Mouse (Mus musculus) embryonic facial prominence, embryonic 14.5 days (tissue): ENCODE measurements at regions not wholly inside any gene's neighbourhood (a gene's known extent, or its start where the extent isn't known, plus 50 kb on each side); places are given as distances from the start of the nearest gene placed in this dataset.

ENCODE experiments used
- ATAC-seq: fragments of 200-750 bp; cut with Nextera tagmentation; 2 replicates; pipeline ENCODE4 v1.8.0; 2017; ENCODE audit warnings: low read depth, moderate number of reproducible peaks, moderate TSS enrichment
- DNase-seq: peaks from one replicate; pipeline ENCODE4 v3.0.0-alpha.2; 2015; ENCODE audit warnings: low spot score
- H3K27ac ChIP-seq: fragments of 300-500 bp; sonication (generic); replicated peaks from 2 replicates; pipeline ENCODE4 v1.5.1; 2014; ENCODE audit warnings: low read depth, mild to moderate bottlenecking, low read length, moderate library complexity
- H3K27me3 ChIP-seq: fragments of 300-500 bp; sonication (generic); replicated peaks from 2 replicates; pipeline ENCODE4 v1.6.1; 2014; ENCODE audit warnings: low read length; ENCODE audit not compliant: control insufficient read depth, insufficient read depth
- H3K36me3 ChIP-seq: fragments of 300-500 bp; sonication (generic); 2 replicates; pipeline ENCODE4 v1.6.1; 2014; ENCODE audit warnings: low read length, mixed read lengths; ENCODE audit not compliant: control insufficient read depth, insufficient read depth
- H3K4me1 ChIP-seq: fragments of 300-500 bp; sonication (generic); 2 replicates; pipeline ENCODE4 v1.6.1; 2014; ENCODE audit warnings: antibody characterized with exemption, low read length; ENCODE audit not compliant: control insufficient read depth, insufficient read depth
- H3K4me2 ChIP-seq: fragments of 300-500 bp; sonication (generic); 2 replicates; pipeline ENCODE4 v1.6.1; 2014; ENCODE audit warnings: low read depth, mild to moderate bottlenecking, low read length, moderate library complexity, mixed read lengths
- H3K4me3 ChIP-seq: fragments of 300-500 bp; sonication (generic); 2 replicates; pipeline ENCODE4 v1.5.1; 2014; ENCODE audit warnings: low read depth, mild to moderate bottlenecking, low read length
- H3K9ac ChIP-seq: fragments of 300-500 bp; sonication (generic); 2 replicates; pipeline ENCODE4 v1.6.1; 2014; ENCODE audit warnings: low read depth, mild to moderate bottlenecking, low read length, moderate library complexity, mixed read lengths
- H3K9me3 ChIP-seq: fragments of 300-500 bp; sonication (generic); 2 replicates; pipeline ENCODE4 v1.6.1; 2016; ENCODE audit warnings: low read length; ENCODE audit not compliant: control insufficient read depth
- WGBS: fragments of 180-500 bp; shearing (Covaris S2); extraction: QIAGEN DNeasy Blood & Tissue Kit; methylation state at CpG from one replicate; pipeline ENCODE4 v1.1.7; 2014; 5-methylcytosine and 5-hydroxymethylcytosine counted together

DNA sequence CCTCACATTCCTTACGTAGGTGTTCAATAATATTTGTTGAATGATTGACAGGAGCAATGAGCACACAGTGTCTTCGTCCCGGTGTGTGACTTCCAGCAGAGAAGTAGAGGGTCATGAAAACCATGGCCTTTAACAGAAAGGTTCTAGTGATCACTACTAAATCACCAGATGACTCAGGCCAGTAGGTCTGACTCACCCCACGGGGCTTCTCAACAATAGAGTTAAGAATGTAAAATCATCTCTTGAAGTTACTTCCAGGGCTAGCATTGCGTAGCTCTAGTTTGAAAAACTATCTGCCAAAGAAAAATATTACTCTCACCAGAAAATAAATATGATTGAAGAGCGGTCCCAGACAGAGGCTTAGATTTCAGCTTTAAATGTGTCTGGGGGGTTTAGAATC, 376.4 kb downstream of the Efna5 start:
- DNase-seq, result no peak
- no peaks in the 10 kb centered on the region; the same call in 1 of the 2 replicates for H3K4me1 ChIP-seq
- H3K9me3 ChIP-seq, result no peaks in the 10 kb centered on the region
- H3K4me3 ChIP-seq, result no peak overlapping the region
- WGBS, result 70% methylated on average over 6 of the region's 6 CpGs
- no peak overlapping the region for H3K9ac ChIP-seq
- H3K27me3 ChIP-seq, result no peaks in the 10 kb centered on the region
- no peak for ATAC-seq
- no peak overlapping the region for H3K4me2 ChIP-seq
- H3K27ac ChIP-seq, result no peak overlapping the region
- no peaks in the 10 kb centered on the region for H3K36me3 ChIP-seq

DNA sequence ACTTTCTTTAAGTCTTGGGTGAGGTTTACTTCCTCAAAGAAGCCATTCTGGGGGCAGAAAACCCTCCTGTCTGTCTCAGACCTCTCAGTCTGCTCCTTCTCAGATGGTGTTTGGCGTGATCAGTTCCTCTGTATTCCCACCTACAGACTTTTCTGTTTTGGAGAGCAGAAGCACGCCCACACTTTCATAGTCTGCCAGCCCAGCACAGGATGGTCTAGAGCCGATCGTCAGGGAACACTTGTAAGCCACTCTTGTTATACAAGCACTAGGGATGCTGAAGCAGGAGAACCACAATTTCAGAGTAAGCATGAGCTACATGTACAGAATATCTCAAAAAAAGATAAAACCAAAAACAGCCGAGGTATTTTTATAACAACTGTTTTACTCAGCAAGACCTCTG, 410.4 kb downstream of the Efna5 start:
- DNase-seq (no peak), ATAC-seq (no peak)
- H3K4me3 ChIP-seq, result no peak overlapping the region
- H3K4me2 ChIP-seq, result no peak overlapping the region
- 82% methylated on average over 5 of the region's 5 CpGs for WGBS
- no peaks in the 10 kb centered on the region for H3K36me3 ChIP-seq
- H3K9me3 ChIP-seq, result no peaks in the 10 kb centered on the region
- no peak overlapping the region for H3K9ac ChIP-seq
- H3K27me3 ChIP-seq, result no peaks in the 10 kb centered on the region
- no peak overlapping the region for H3K27ac ChIP-seq
- peaks cover 4% of the 10 kb centered on the region; the same call in 1 of the 2 replicates for H3K4me1 ChIP-seq

DNA sequence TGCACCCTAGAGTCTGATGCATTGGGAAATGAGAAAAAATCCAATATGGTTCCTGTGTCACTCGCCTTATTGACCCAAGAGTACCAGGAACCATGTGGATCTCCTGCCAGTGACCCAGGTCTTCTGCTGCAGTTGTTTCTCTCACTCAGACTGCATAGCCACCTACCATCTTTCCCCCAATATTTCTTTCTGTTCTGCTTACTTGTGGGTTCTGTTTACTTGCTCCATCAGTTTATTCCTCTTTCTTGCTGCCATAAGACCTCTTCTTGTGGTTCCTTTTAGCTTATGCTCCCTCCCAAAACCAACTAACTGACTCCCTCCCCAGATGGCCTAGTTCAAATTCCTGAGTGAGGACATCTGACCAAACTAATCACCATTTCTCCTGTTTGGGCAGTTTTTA, 411.8 kb downstream of the Efna5 start:
- DNase-seq (no peak), ATAC-seq (no peak)
- 95% methylated on average over 1 of the region's 1 CpGs for WGBS
- Histone ChIP-seq H3K27me3 (no peaks in the 10 kb centered on the region), H3K9ac (no peak overlapping the region), H3K4me2 (no peak overlapping the region), H3K4me3 (no peak overlapping the region), H3K4me1 (peaks cover 4% of the 10 kb centered on the region; the same call in 1 of the 2 replicates), H3K27ac (no peak overlapping the region), H3K9me3 (no peaks in the 10 kb centered on the region), H3K36me3 (no peaks in the 10 kb centered on the region)

DNA sequence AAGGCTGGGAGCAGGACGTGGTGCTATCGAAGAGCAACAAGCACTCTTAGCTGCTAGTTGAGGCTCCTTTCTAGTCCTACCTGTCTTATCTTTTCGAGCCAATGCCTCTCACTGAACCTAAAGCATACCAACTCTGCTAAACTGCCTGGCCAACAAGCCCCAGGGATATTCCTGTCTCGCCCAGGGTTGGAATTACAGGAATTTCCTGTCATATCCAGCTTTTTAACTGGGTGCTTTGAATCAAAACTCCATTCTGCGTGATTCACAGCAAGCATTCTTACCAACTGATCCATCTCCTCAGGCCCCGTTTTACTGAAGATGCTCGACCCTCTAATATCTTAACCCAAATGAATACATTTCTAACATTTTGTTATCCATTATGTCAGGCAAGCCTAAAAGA, 412.3 kb downstream of the Efna5 start:
- H3K27me3 ChIP-seq, result no peaks in the 10 kb centered on the region
- ATAC-seq (no peak), DNase-seq (no peak)
- H3K27ac ChIP-seq, result no peak overlapping the region
- H3K9me3 ChIP-seq, result no peaks in the 10 kb centered on the region
- no peak overlapping the region for H3K4me3 ChIP-seq
- H3K9ac ChIP-seq, result no peak overlapping the region
- H3K4me1 ChIP-seq, result peaks cover 4% of the 10 kb centered on the region; the same call in 1 of the 2 replicates
- no peaks in the 10 kb centered on the region for H3K36me3 ChIP-seq
- no peak overlapping the region for H3K4me2 ChIP-seq
- WGBS, result 62% methylated on average over 7 of the region's 7 CpGs

DNA sequence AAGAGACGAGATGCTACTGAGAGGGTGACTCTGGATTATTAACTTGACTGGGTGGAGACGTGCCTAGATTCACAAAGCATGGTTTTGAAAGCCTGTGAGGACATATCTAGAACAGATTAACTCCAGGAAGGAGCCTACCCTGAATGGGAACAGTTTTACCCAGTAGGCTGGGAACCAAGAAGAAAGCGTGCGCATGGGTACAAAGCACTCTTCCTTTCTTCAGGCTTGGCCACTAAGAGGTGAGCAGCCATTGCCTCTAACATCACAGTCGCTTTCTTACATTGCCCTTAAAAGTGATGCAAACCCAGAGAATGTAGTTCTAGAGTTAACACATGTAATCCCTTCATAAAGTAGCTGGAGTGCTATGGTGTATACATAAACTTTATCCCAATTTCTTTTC, 414.0 kb downstream of the Efna5 start:
- Histone ChIP-seq H3K27me3 (no peaks in the 10 kb centered on the region), H3K9me3 (no peaks in the 10 kb centered on the region), H3K36me3 (no peaks in the 10 kb centered on the region), H3K4me1 (peaks cover 6% of the 10 kb centered on the region; the same call in 1 of the 2 replicates), H3K9ac (no peak overlapping the region), H3K4me2 (no peak overlapping the region), H3K4me3 (no peak overlapping the region), H3K27ac (no peak overlapping the region)
- DNase-seq (no peak), ATAC-seq (no peak)
- 83% methylated on average over 5 of the region's 5 CpGs for WGBS

DNA sequence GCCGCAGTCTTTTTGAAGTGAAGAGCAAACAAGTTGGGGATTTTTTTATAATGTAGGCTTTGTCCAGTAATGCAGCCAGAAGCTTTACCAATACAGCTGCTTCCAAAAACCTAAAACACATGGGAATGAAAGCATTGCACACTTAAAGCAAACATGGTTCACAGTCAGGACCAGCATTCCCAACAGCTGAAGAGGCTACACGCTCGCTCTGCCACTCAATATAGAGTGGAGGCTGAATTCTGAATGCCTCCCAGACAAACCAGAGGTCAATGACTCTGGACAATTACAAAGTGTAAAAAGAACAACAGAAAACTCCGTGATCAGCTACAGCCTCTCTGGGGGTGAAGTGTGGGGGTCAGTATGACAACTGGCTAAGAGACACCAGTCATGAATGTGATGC, 416.1 kb downstream of the Efna5 start:
- DNase-seq (peak; percentile 45), ATAC-seq (no peak)
- WGBS, result 55% methylated on average over 4 of the region's 4 CpGs

DNA sequence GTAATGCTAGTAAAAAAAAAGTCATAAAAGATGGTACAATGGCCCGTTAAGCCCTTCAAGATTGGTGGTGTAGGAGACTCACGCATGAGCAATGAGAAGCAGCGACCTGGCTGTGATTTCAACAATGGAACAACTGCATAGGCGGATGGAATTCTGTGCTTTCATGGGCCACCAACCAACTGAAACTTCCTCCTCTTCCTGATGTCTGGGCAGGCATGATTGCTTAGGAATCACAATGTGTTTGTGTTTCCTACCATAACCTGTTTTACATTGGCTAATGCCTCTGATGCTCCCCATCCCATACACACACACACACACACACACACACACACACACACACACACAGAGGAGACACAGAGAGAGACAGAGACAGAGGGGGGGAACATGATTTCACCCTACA, 416.9 kb downstream of the Efna5 start:
- ATAC-seq (no peak), DNase-seq (no peak)
- H3K27me3 ChIP-seq, result no peaks in the 10 kb centered on the region
- no peaks in the 10 kb centered on the region for H3K36me3 ChIP-seq
- H3K9me3 ChIP-seq, result no peaks in the 10 kb centered on the region
- no peak overlapping the region for H3K4me2 ChIP-seq
- no peak overlapping the region for H3K27ac ChIP-seq
- H3K4me1 ChIP-seq, result peaks cover 6% of the 10 kb centered on the region; the same call in 1 of the 2 replicates
- WGBS, result 88% methylated on average over 4 of the region's 4 CpGs
- no peak overlapping the region for H3K9ac ChIP-seq
- no peak overlapping the region for H3K4me3 ChIP-seq

More for the DNA sequence above, 416.1 kb downstream of the Efna5 start:
- no peak overlapping the region for H3K4me2 ChIP-seq
- H3K27me3 ChIP-seq, result no peaks in the 10 kb centered on the region
- H3K4me1 ChIP-seq, result peaks cover 6% of the 10 kb centered on the region; the same call in 1 of the 2 replicates
- H3K9me3 ChIP-seq, result no peaks in the 10 kb centered on the region
- no peak overlapping the region for H3K9ac ChIP-seq
- H3K27ac ChIP-seq, result no peak overlapping the region
- no peak overlapping the region for H3K4me3 ChIP-seq
- H3K36me3 ChIP-seq, result no peaks in the 10 kb centered on the region

DNA sequence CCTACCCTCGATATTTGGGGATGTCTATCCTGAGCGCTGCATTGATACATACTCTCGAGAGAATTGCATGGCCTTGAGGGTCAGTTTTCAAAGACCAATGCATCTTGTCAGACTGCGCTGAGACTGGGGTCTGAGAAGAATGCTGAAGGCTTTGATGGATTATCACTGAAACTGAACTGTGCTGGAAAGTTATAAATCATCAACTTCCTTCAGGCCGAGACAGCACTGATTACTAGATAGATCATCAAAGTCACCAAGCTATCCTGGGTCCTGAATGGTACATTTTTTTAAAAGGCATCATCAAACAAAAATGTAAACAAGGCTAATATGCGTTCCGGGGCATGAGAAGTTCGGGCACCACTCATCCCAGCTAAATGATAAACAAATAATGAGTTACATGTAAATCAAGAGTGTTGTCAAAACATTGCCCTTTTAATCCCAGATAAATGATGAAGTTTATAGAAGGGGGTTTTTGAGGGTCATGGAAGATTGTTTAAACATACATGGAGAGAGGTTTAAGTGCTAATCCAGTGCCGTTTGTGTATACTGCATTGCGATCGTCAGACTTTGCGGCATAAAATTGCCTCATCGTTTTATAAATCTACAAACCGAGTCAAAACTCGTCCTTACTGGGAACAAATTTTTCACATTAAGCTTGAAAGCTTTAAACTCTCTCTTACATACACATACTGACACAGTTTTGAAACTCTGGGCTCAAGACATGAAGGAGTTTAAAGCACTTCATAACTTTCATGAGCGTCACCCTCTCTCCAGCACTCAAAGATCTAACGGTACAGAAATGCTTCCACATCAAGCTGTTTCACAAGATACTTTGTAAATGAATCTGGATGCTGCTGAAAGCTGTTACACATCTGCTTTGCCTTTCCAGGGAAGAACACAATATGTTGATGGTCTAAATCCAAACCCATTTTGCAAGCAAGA, 419.5 kb downstream of the Efna5 start:
- ATAC-seq (no peak), DNase-seq (peak; percentile 57)
- Histone ChIP-seq H3K27me3 (no peaks in the 10 kb centered on the region), H3K4me1 (0 out of 2 replicates have a peak, but pooled peaks cover 2% of the 10 kb centered on the region), H3K9me3 (no peaks in the 10 kb centered on the region), H3K27ac (no peak overlapping the region; the same call in 1 of the 2 replicates), H3K36me3 (no peaks in the 10 kb centered on the region), H3K9ac (no peak overlapping the region), H3K4me2 (no peak overlapping the region), H3K4me3 (no peak overlapping the region)
- WGBS, result 47% methylated on average over 17 of the region's 17 CpGs

DNA sequence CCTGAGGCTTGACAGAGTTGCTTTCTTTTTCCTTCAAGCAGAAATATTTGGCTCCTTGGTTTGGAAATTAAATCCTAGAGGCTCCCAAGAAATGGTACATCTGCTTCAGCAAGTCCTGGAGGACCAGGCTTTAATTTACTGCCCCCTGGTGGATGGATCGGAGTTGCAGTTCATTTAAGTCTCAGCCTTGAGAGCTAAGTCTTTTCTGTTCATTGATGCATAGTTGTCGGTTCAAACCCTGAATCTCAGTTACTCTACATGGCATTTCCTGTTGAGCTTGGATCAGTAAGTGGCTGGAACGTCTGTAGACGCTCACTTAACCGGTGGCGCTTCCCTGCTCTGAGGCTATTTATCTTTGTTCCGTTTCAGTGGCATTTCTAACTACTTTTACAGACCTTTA, 422.2 kb downstream of the Efna5 start:
- Histone ChIP-seq H3K27me3 (no peaks in the 10 kb centered on the region), H3K9ac (no peak overlapping the region), H3K4me1 (0 out of 2 replicates have a peak, but pooled peaks cover 2% of the 10 kb centered on the region), H3K27ac (no peak overlapping the region), H3K4me2 (no peak overlapping the region), H3K4me3 (no peak overlapping the region), H3K9me3 (no peaks in the 10 kb centered on the region), H3K36me3 (no peaks in the 10 kb centered on the region)
- 33% methylated on average over 7 of the region's 7 CpGs for WGBS
- ATAC-seq (no peak), DNase-seq (peak; percentile 70)
